ENCODE assay signal across 5 mouse cellular contexts in the genomic region with DNA sequence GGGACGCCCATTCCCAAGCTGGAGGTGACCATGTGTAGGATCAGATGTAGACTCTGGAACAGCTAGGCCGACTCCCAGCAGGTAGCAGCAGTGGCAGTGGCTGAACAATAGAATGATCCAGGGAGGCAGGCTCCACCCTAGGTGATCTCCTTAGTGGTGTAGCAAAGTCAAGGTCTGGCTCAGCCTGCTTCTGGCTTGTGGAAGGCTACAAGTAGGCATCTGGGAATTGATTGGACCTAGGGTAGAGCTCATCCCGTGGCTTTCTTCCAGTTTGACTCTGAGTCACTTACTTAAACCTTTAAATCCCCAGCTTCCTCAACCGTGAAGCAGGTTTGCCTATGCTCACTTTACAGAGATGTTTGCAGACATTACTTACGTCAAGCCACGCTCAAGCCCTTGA.
DNase-seq lines count a peak whose midpoint lies in the region; TF ChIP-seq lines count a peak whose summit lies in the region.
"Not testable (repeated sequence)": the region's sequence is repeated elsewhere in the genome, so short reads cannot be mapped to it uniquely, and the experiment has no call there.

No protein-coding gene starts in this region.

- H3K4me3 ChIP-seq in E14TG2a.4 (replicated peaks; ENCODE audit: low read length): peak overlapping the region; percentile 39

- H3K9me3 ChIP-seq in E14TG2a.4 (ENCODE audit: low read length): not testable (repeated sequence)

- TF ChIP-seq CTCF in E14TG2a.4 (conservative IDR thresholded peaks at IDR 0.05; ENCODE audit: low read length): not testable (repeated sequence)

- H3K4me1 ChIP-seq in E14TG2a.4 (replicated peaks; ENCODE audit: low read depth, low read length): peaks cover 98% of the 10 kb centered on the region

- not testable (repeated sequence) for H3K27me3 ChIP-seq in E14TG2a.4 (ENCODE audit: insufficient read depth, low read length)

- DNase-seq in ES-CJ7 (ENCODE audit: low read depth, low spot score) (peak; percentile 93), NIH3T3 (ENCODE audit: low read depth) (peak; percentile 53), R1 (ENCODE audit: low read depth, low spot score) (peak; percentile 81)
- DNase-seq in adrenal gland, adult (ENCODE audit: inconsistent age in 2 of 2, low spot score in 1 of 2): peak; percentile 44 to 72

- not testable (repeated sequence) for H3K36me3 ChIP-seq in E14TG2a.4 (ENCODE audit: insufficient read depth, low read length)

Comparison
In these comparisons a context has a peak if more than half of its experiments do, and no peak if none do; other contexts are left out.
1. Peak in every context shown above with its lines: DNase-seq and H3K4me3 ChIP-seq.